Mouse (Mus musculus) erythroblast, adult 5-6 weeks (primary cell): ENCODE measurements around the gene Npc1l1. TPM values are rescaled to one million over a fixed set of nuclear protein-coding genes. Genes with fewer than 3 reads are reported as not detected.

Source experiments
- ATAC-seq: replicated peaks from 2 replicates; pipeline ENCODE4 v1.8.0; 2016; ENCODE audit warnings: moderate number of reproducible peaks, mild to moderate bottlenecking, moderate TSS enrichment, inconsistent platforms; ENCODE audit not compliant: poor library complexity, low FRiP score, severe bottlenecking
- total RNA-seq, 2 experiments: library from RNA; stranded (forward) in 1 of 2; stranded (reverse) in 1 of 2; fragments of 150-400 nt in 1 of 2; fragments of 200-764, 138-1000 nt in 1 of 2; gene quantifications; 2 replicates each; pipeline versions ENCODE4 v1.2.3 to v1.2.4; 2015 to 2017; ENCODE audit warnings: low replicate concordance in 2 of 2

Npc1l1 gene
- total RNA-seq, 2 experiments from 2014 or later, result not detected

GRCm38 (mm10) chr11:6165391-6166081, 64.4 kb downstream of the Npc1l1 start:
- ATAC-seq, result no peak

DNA sequence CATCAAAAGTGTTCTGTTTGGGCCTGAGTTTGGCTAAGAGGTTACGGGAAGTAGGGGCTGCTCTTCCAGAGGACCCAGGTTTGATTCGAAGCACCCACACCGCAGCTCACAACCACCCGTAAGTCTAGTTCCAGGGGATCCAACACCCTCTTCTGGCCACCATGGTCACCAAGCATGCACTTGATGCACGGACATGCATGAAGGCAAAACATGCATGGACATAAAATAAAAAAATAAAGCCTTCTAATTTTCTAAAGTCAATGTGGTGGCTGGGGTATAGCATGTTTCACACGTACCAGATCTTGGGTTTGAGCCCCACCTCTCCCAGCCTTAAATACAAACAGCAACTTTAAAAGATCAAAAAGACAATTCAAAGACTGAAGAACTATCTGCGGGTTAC, 65.2 kb downstream of the Npc1l1 start:
- ATAC-seq, result no peak

DNA sequence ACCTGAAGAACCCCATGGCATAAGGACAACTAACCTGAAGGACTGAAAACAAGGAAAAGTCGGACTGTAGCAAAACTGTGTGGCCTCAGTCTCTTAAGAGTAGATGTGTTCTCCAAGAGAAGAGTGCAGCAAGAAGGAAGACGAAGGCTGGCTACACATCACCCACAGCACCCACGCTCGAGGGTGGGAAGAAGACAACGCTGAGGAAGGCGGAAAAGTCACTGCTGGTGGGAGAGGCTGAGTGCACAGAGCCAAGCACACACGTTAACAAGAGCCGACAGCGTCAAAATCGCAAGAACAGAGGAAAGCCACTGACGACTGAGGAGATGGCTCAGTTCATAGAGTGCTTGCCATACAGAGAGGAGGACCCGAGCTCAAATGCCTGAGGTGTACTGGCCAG, 66.2 kb downstream of the Npc1l1 start:
- ATAC-seq, result no peak

GRCm38 (mm10) chr11:6163062-6163461, 66.9 kb downstream of the Npc1l1 start:
- no peak for ATAC-seq

GRCm38 (mm10) chr11:6161549-6161948, 68.4 kb downstream of the Npc1l1 start:
- no peak for ATAC-seq

Other genes starting within 250 kb of the Npc1l1 start
- gene Camk2b, start 163.8 kb downstream of the Npc1l1 start, total RNA-seq (2015; ENCODE audit: low replicate concordance), result not detected in 2 replicates
- 0.14 TPM in 1 of 2 replicates, not detected in the other for gene Camk2b, start 163.8 kb downstream of the Npc1l1 start, total RNA-seq (2017; ENCODE audit: low replicate concordance)
- gene A730071L15Rik, start 30.1 kb downstream of the Npc1l1 start, total RNA-seq (2015; ENCODE audit: low replicate concordance), result not detected in 2 replicates
- gene A730071L15Rik, start 30.1 kb downstream of the Npc1l1 start, total RNA-seq (2017; ENCODE audit: low replicate concordance), result not detected in 2 replicates
- 3.8 and 11.7 TPM in 2 replicates for gene Nudcd3, start 29.7 kb downstream of the Npc1l1 start, total RNA-seq (2015; ENCODE audit: low replicate concordance)
- 7.8 and 8.1 TPM in 2 replicates for gene Nudcd3, start 29.7 kb downstream of the Npc1l1 start, total RNA-seq (2017; ENCODE audit: low replicate concordance)
- 4.0 and 16.9 TPM in 2 replicates for gene Ddx56, start 37.6 kb upstream of the Npc1l1 start, total RNA-seq (2015; ENCODE audit: low replicate concordance)
- 3.3 and 9.0 TPM in 2 replicates for gene Ddx56, start 37.6 kb upstream of the Npc1l1 start, total RNA-seq (2017; ENCODE audit: low replicate concordance)
- 10.0 and 11.7 TPM in 2 replicates for gene Tmed4, start 44.7 kb upstream of the Npc1l1 start, total RNA-seq (2015; ENCODE audit: low replicate concordance)
- gene Tmed4, start 44.7 kb upstream of the Npc1l1 start, total RNA-seq (2017; ENCODE audit: low replicate concordance), result 7.4 and 13.2 TPM in 2 replicates
- 78.6 and 82.6 TPM in 2 replicates for gene Ogdh, start 61.5 kb upstream of the Npc1l1 start, total RNA-seq (2015; ENCODE audit: low replicate concordance)
- 88.5 and 94.4 TPM in 2 replicates for gene Ogdh, start 61.5 kb upstream of the Npc1l1 start, total RNA-seq (2017; ENCODE audit: low replicate concordance)
- 9.8 and 12.9 TPM in 2 replicates for gene Zmiz2, start 158.9 kb upstream of the Npc1l1 start, total RNA-seq (2015; ENCODE audit: low replicate concordance)
- gene Zmiz2, start 158.9 kb upstream of the Npc1l1 start, total RNA-seq (2017; ENCODE audit: low replicate concordance), result 1.5 and 3.1 TPM in 2 replicates
- gene Ppia, start 185.3 kb upstream of the Npc1l1 start, total RNA-seq (2015; ENCODE audit: low replicate concordance), result 1,176 and 1,185 TPM in 2 replicates
- gene Ppia, start 185.3 kb upstream of the Npc1l1 start, total RNA-seq (2017; ENCODE audit: low replicate concordance), result 351 and 513 TPM in 2 replicates
- 53.3 and 54.0 TPM in 2 replicates for gene H2afv, start 214.3 kb upstream of the Npc1l1 start, total RNA-seq (2015; ENCODE audit: low replicate concordance)
- 32.3 and 44.9 TPM in 2 replicates for gene H2afv, start 214.3 kb upstream of the Npc1l1 start, total RNA-seq (2017; ENCODE audit: low replicate concordance)
- 16.1 and 21.9 TPM in 2 replicates for gene Purb, start 245.8 kb upstream of the Npc1l1 start, total RNA-seq (2015; ENCODE audit: low replicate concordance)
- 13.0 and 19.0 TPM in 2 replicates for gene Purb, start 245.8 kb upstream of the Npc1l1 start, total RNA-seq (2017; ENCODE audit: low replicate concordance)